Mouse (Mus musculus): ENCODE data around the gene Gabbr1. TPM values are rescaled to one million over a fixed set of nuclear protein-coding genes. Genes with fewer than 3 reads are reported as not detected.
A peak's percentile ranks its signal among the peaks of the same experiment; 100 is the strongest.

Gene Gabbr1
- total and polyA plus RNA-seq, 2 experiments from 2014 or later = 80.1 to 416 TPM

GRCm38 (mm10) chr17:37039127-37039894 lies 6.5 kb upstream of the Gabbr1 start:
- TF ChIP-seq CTCF (IDR thresholded peaks at IDR 0.05; ENCODE audit: low read depth) = no peak
- WGBS = 72% methylated on average over 2 of the region's 2 CpGs

DNA sequence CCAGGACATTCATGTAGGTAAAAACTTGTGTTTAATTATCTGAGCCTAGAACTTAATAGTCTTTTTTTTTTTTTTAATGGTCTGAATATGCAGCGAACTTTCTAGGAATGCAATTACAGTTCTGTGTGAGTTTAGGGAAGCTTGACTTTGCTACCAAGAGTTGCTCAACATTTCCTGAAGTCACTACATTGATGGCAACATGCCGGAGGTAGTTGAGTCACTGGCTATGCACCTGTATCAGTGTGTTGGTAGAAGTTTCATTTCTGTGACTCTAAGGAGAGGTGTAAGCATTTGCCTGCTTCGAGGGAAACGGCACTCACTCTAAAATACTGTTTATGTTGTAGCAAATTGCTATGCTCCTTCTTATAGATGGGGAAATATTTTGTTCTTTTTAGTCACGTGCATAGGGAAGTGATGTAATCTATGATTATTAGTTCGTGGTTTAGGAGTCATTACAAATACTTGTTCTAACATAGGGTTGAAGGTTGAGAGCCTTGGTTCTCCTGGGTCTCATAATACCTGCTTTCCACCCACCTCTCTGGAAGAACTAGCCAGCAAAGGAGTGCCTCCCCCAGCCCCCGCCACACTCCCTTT lies 1.0 kb upstream of the Gabbr1 start:
- no peak for TF ChIP-seq CTCF (IDR thresholded peaks at IDR 0.05; ENCODE audit: low read depth)
- H3K9me3 ChIP-seq (ENCODE audit: low read length) = no peaks in the 10 kb centered on the region
- peak overlapping the region; percentile 98 for H3K9ac ChIP-seq
- H3K27ac ChIP-seq (ENCODE audit: low read depth, low read length) = peak overlapping the region; percentile 94
- no peak for DNase-seq
- no peak for ATAC-seq
- no peaks in the 10 kb centered on the region for H3K27me3 ChIP-seq (ENCODE audit: insufficient read depth, low read length)
- peak overlapping the region; percentile 95 for H3K4me3 ChIP-seq (ENCODE audit: low read depth, low read length)
- no peaks in the 10 kb centered on the region for H3K36me3 ChIP-seq (ENCODE audit: insufficient read depth)
- peak overlapping the region; percentile 84 for H3K4me2 ChIP-seq (ENCODE audit: low read depth)
- 0 out of 2 replicates have a peak, but pooled peaks cover 4% of the 10 kb centered on the region for H3K4me1 ChIP-seq (ENCODE audit: insufficient read depth)
- 62% methylated on average over 7 of the region's 7 CpGs for WGBS

More at GRCm38 (mm10) chr17:37039127-37039894, 6.5 kb upstream of the Gabbr1 start:
- Histone ChIP-seq H3K9me3 (ENCODE audit: low read length) (no peaks in the 10 kb centered on the region), H3K4me1 (ENCODE audit: insufficient read depth) (no peaks in the 10 kb centered on the region), H3K36me3 (ENCODE audit: insufficient read depth) (no peaks in the 10 kb centered on the region), H3K27ac (ENCODE audit: low read depth, low read length) (no peak overlapping the region), H3K9ac (no peak overlapping the region), H3K4me2 (ENCODE audit: low read depth) (no peak overlapping the region), H3K27me3 (ENCODE audit: insufficient read depth, low read length) (no peaks in the 10 kb centered on the region), H3K4me3 (ENCODE audit: low read depth, low read length) (no peak overlapping the region)
- ATAC-seq (no peak), DNase-seq (no peak)

GRCm38 (mm10) chr17:37046312-37047112 lies 746 bp downstream of the Gabbr1 start:
- peak; percentile 75 for DNase-seq
- H3K9me3 ChIP-seq (ENCODE audit: low read length) = no peaks in the 10 kb centered on the region
- H3K27ac ChIP-seq (ENCODE audit: low read depth, low read length) = peak overlapping the region; percentile 94
- no peaks in the 10 kb centered on the region for H3K27me3 ChIP-seq (ENCODE audit: insufficient read depth, low read length)
- peak; percentile 65 for TF ChIP-seq CTCF (IDR thresholded peaks at IDR 0.05; ENCODE audit: low read depth)
- H3K36me3 ChIP-seq (ENCODE audit: insufficient read depth) = no peaks in the 10 kb centered on the region
- ATAC-seq = peak; percentile 57
- under 1% methylated on average over 24 of the region's 58 CpGs for WGBS
- H3K4me3 ChIP-seq (ENCODE audit: low read depth, low read length) = peak overlapping the region; percentile 95
- peak overlapping the region; percentile 98 for H3K9ac ChIP-seq
- H3K4me1 ChIP-seq (ENCODE audit: insufficient read depth) = peaks cover 7% of the 10 kb centered on the region; the same call in 1 of the 2 replicates
- H3K4me2 ChIP-seq (ENCODE audit: low read depth) = peak overlapping the region; percentile 84

DNA sequence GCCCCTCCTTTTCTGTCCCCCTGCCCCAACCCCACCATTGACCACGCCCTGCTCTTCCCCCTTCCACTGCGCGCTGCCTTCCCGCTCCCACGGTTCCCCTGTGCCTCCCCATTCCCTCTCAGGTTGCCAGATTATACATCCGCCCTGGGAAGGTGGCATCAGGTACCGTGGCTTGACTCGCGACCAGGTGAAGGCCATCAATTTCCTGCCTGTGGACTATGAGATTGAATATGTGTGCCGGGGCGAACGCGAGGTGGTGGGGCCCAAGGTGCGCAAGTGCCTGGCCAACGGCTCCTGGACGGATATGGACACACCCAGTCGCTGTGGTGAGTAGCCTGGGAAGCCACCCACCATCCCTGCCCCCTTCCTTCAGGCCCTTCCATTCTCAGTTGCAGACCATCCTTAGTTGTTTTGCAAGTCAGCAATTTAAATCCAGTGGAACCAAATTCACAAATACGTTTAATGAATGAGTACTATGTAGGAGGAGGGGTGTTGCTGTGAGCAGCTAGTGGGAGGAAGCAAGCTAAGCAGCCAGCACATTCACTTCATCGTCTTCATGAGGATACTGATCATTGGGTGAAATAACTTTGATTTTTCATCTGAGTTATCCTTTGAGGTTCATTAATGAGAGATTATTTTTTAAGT lies 1.7 kb downstream of the Gabbr1 start:
- no peak for TF ChIP-seq CTCF (IDR thresholded peaks at IDR 0.05; ENCODE audit: low read depth)
- H3K4me1 ChIP-seq (ENCODE audit: insufficient read depth) = peaks cover 7% of the 10 kb centered on the region; the same call in 1 of the 2 replicates
- 19% methylated on average over 19 of the region's 19 CpGs for WGBS

DNA sequence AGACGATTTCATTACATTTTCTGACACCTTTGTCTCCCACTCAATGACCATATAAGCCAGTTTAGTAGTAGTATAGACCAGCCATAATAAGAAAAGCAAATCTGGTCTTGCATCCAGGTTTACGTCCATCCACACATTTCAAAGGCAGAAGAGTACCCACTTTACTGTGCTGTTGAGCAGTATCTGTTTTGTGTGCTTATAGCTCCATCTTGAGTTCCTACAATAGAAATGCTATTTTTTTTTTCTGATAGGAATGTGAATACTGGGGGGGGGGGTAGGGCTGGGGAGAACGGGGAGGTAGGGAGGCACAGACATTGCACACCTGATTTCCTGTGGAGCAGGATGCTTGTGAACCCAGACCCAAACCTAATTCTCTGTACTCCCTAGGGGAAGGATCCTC lies 2.2 kb downstream of the Gabbr1 start:
- ATAC-seq (no peak; the same call in 1 of the 2 replicates), DNase-seq (peak; percentile 69)
- Histone ChIP-seq H3K9me3 (ENCODE audit: low read length) (no peaks in the 10 kb centered on the region), H3K4me2 (ENCODE audit: low read depth) (peak overlapping the region; percentile 84), H3K27ac (ENCODE audit: low read depth, low read length) (peak overlapping the region; percentile 72; the same call in 1 of the 2 replicates), H3K4me3 (ENCODE audit: low read depth, low read length) (peak overlapping the region; percentile 95), H3K9ac (peak overlapping the region; percentile 98; the same call in 1 of the 2 replicates), H3K36me3 (ENCODE audit: insufficient read depth) (no peaks in the 10 kb centered on the region), H3K4me1 (ENCODE audit: insufficient read depth) (peaks cover 7% of the 10 kb centered on the region; the same call in 1 of the 2 replicates), H3K27me3 (ENCODE audit: insufficient read depth, low read length) (no peaks in the 10 kb centered on the region)
- TF ChIP-seq CTCF (IDR thresholded peaks at IDR 0.05; ENCODE audit: low read depth) = peak; percentile 74
- WGBS = 19% methylated on average over 3 of the region's 3 CpGs

More for the DNA sequence above, 1.7 kb downstream of the Gabbr1 start:
- H3K27ac ChIP-seq (ENCODE audit: low read depth, low read length) = peak overlapping the region; percentile 72
- no peak for ATAC-seq
- no peaks in the 10 kb centered on the region for H3K27me3 ChIP-seq (ENCODE audit: insufficient read depth, low read length)
- H3K4me2 ChIP-seq (ENCODE audit: low read depth) = peak overlapping the region; percentile 84
- peak overlapping the region; percentile 95 for H3K4me3 ChIP-seq (ENCODE audit: low read depth, low read length)
- H3K9ac ChIP-seq = peak overlapping the region; percentile 98
- no peak for DNase-seq
- no peaks in the 10 kb centered on the region for H3K36me3 ChIP-seq (ENCODE audit: insufficient read depth)
- H3K9me3 ChIP-seq (ENCODE audit: low read length) = no peaks in the 10 kb centered on the region

DNA sequence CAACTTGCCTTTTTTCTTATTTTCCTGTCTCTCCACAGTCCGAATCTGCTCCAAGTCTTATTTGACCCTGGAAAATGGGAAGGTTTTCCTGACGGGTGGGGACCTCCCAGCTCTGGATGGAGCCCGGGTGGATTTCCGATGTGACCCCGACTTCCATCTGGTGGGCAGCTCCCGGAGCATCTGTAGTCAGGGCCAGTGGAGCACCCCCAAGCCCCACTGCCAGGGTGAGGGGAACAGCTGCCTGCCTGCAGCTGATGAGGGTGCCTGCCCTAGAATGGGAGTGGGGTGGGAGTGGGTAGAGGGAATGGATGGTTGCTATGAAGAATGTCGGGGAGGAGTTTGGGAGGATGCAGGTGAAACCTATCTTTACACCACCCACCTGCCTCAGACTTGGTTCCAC lies 2.6 kb downstream of the Gabbr1 start:
- Histone ChIP-seq H3K4me1 (ENCODE audit: insufficient read depth) (peaks cover 7% of the 10 kb centered on the region; the same call in 1 of the 2 replicates), H3K9me3 (ENCODE audit: low read length) (no peaks in the 10 kb centered on the region), H3K36me3 (ENCODE audit: insufficient read depth) (no peaks in the 10 kb centered on the region), H3K27me3 (ENCODE audit: insufficient read depth, low read length) (no peaks in the 10 kb centered on the region), H3K4me3 (ENCODE audit: low read depth, low read length) (peak overlapping the region; percentile 21), H3K4me2 (ENCODE audit: low read depth) (peak overlapping the region; percentile 84), H3K9ac (0 out of 2 replicates have a peak overlapping the region, but pooled peaks have one; percentile 18), H3K27ac (ENCODE audit: low read depth, low read length) (no peak overlapping the region)
- ATAC-seq (no peak), DNase-seq (no peak)
- 71% methylated on average over 7 of the region's 7 CpGs for whole genome bisulfite sequencing
- TF ChIP-seq CTCF (IDR thresholded peaks at IDR 0.05; ENCODE audit: low read depth) = no peak
